Mouse (Mus musculus): ENCODE results near the gene Rps2. TPM values are rescaled to one million over a fixed set of nuclear protein-coding genes. Genes with fewer than 3 reads are reported as not detected.
A peak's percentile ranks its signal among the peaks of the same experiment; 100 is the strongest.

Rps2 gene
- polyA plus RNA-seq, 1 experiment from 2014 or later: 1,497 TPM

GRCm38 (mm10) chr17:24761121-24761520 lies 43.2 kb downstream of the Rps2 start:
- peaks cover 28% of the 10 kb centered on the region for H3K4me1 ChIP-seq
- H3K27ac ChIP-seq: peak overlapping the region; percentile 1; the same call in 1 of the 2 replicates
- no peaks in the 10 kb centered on the region for H3K9me3 ChIP-seq
- WGBS: 17% methylated on average over 5 of the region's 5 CpGs
- no peaks in the 10 kb centered on the region for H3K36me3 ChIP-seq
- no peak overlapping the region for H3K9ac ChIP-seq
- no peaks in the 10 kb centered on the region for H3K27me3 ChIP-seq
- H3K4me3 ChIP-seq: no peak overlapping the region
- peak; percentile 46; the same call in 1 of the 2 replicates for ATAC-seq (ENCODE audit: insufficient number of reproducible peaks, low FRiP score, low TSS enrichment, low read depth)
- no peak overlapping the region for H3K4me2 ChIP-seq

- Histone ChIP-seq H3K4me1 (peaks cover 26% of the 10 kb centered on the region; the same call in 1 of the 2 replicates), H3K27ac (no peak overlapping the region), H3K4me2 (no peak overlapping the region), H3K27me3 (no peaks in the 10 kb centered on the region), H3K9me3 (no peaks in the 10 kb centered on the region), H3K9ac (no peak overlapping the region), H3K4me3 (no peak overlapping the region), H3K36me3 (no peaks in the 10 kb centered on the region)
- no peak for ATAC-seq (ENCODE audit: insufficient number of reproducible peaks, low FRiP score, low TSS enrichment, low read depth)
- WGBS: 39% methylated on average over 21 of the region's 22 CpGs
Measured at GRCm38 (mm10) chr17:24765016-24765905, 47.3 kb downstream of the Rps2 start.

GRCm38 (mm10) chr17:24766266-24766875 lies 48.5 kb downstream of the Rps2 start:
- no peaks in the 10 kb centered on the region for H3K27me3 ChIP-seq
- no peak overlapping the region for H3K27ac ChIP-seq
- ATAC-seq (ENCODE audit: insufficient number of reproducible peaks, low FRiP score, low TSS enrichment, low read depth): no peak
- no peak overlapping the region for H3K9ac ChIP-seq
- no peaks in the 10 kb centered on the region for H3K36me3 ChIP-seq
- H3K4me3 ChIP-seq: no peak overlapping the region
- no peak overlapping the region for H3K4me2 ChIP-seq
- H3K9me3 ChIP-seq: no peaks in the 10 kb centered on the region
- peaks cover 20% of the 10 kb centered on the region; the same call in 1 of the 2 replicates for H3K4me1 ChIP-seq
- 32% methylated on average over 12 of the region's 12 CpGs for WGBS

GRCm38 (mm10) chr17:24769146-24769545 lies 51.2 kb downstream of the Rps2 start:
- Histone ChIP-seq H3K36me3 (no peaks in the 10 kb centered on the region), H3K27me3 (no peaks in the 10 kb centered on the region), H3K4me1 (peaks cover 10% of the 10 kb centered on the region; the same call in 1 of the 2 replicates), H3K27ac (no peak overlapping the region), H3K4me2 (no peak overlapping the region), H3K9ac (no peak overlapping the region), H3K4me3 (no peak overlapping the region), H3K9me3 (no peaks in the 10 kb centered on the region)
- 26% methylated on average over 3 of the region's 3 CpGs for WGBS
- ATAC-seq (ENCODE audit: insufficient number of reproducible peaks, low FRiP score, low TSS enrichment, low read depth): no peak

Other genes starting within 250 kb of the Rps2 start
- 36.3 and 37.5 TPM in 2 replicates for gene E4f1, start 247.8 kb upstream of the Rps2 start, polyA plus RNA-seq (2015; fragmentation: Nextera tagmentation; extraction: Ambion mirVana)
- gene Pgp, start 247.7 kb upstream of the Rps2 start, polyA plus RNA-seq (2015; fragmentation: Nextera tagmentation; extraction: Ambion mirVana): 47.9 and 51.1 TPM in 2 replicates
- gene Bricd5, start 244.2 kb upstream of the Rps2 start, polyA plus RNA-seq (2015; fragmentation: Nextera tagmentation; extraction: Ambion mirVana): not detected in 2 replicates
- 26.2 and 30.5 TPM in 2 replicates for gene Mlst8, start 239.0 kb upstream of the Rps2 start, polyA plus RNA-seq (2015; fragmentation: Nextera tagmentation; extraction: Ambion mirVana)
- 2.8 and 3.0 TPM in 2 replicates for gene Caskin1, start 229.5 kb upstream of the Rps2 start, polyA plus RNA-seq (2015; fragmentation: Nextera tagmentation; extraction: Ambion mirVana)
- 89.8 and 104 TPM in 2 replicates for gene Traf7, start 190.2 kb upstream of the Rps2 start, polyA plus RNA-seq (2015; fragmentation: Nextera tagmentation; extraction: Ambion mirVana)
- gene Rab26, start 183.9 kb upstream of the Rps2 start, polyA plus RNA-seq (2015; fragmentation: Nextera tagmentation; extraction: Ambion mirVana): 3.0 and 3.8 TPM in 2 replicates
- gene Pkd1, start 168.3 kb upstream of the Rps2 start, polyA plus RNA-seq (2015; fragmentation: Nextera tagmentation; extraction: Ambion mirVana): 32.1 and 37.9 TPM in 2 replicates
- 49.9 and 54.0 TPM in 2 replicates for gene Tsc2, start 85.5 kb upstream of the Rps2 start, polyA plus RNA-seq (2015; fragmentation: Nextera tagmentation; extraction: Ambion mirVana)
- 20.9 and 21.3 TPM in 2 replicates for gene Nthl1, start 85.4 kb upstream of the Rps2 start, polyA plus RNA-seq (2015; fragmentation: Nextera tagmentation; extraction: Ambion mirVana)
- 56.5 and 57.7 TPM in 2 replicates for gene Slc9a3r2, start 67.8 kb upstream of the Rps2 start, polyA plus RNA-seq (2015; fragmentation: Nextera tagmentation; extraction: Ambion mirVana)
- not detected in 2 replicates for gene Npw, start 59.7 kb upstream of the Rps2 start, polyA plus RNA-seq (2015; fragmentation: Nextera tagmentation; extraction: Ambion mirVana)
- 21.4 and 22.1 TPM in 2 replicates for gene Zfp598, start 48.4 kb upstream of the Rps2 start, polyA plus RNA-seq (2015; fragmentation: Nextera tagmentation; extraction: Ambion mirVana)
- gene Syngr3, start 28.2 kb upstream of the Rps2 start, polyA plus RNA-seq (2015; fragmentation: Nextera tagmentation; extraction: Ambion mirVana): 3.0 and 3.2 TPM in 2 replicates
- 32.8 and 33.8 TPM in 2 replicates for gene Gfer, start 22.0 kb upstream of the Rps2 start, polyA plus RNA-seq (2015; fragmentation: Nextera tagmentation; extraction: Ambion mirVana)
- 1.8 and 2.9 TPM in 2 replicates for gene Noxo1, start 21.9 kb upstream of the Rps2 start, polyA plus RNA-seq (2015; fragmentation: Nextera tagmentation; extraction: Ambion mirVana)
- 57.3 and 59.0 TPM in 2 replicates for gene Tbl3, start 10.5 kb upstream of the Rps2 start, polyA plus RNA-seq (2015; fragmentation: Nextera tagmentation; extraction: Ambion mirVana)
- 0.29 TPM in 1 of 2 replicates, not detected in the other for gene Rnf151, start 53 bp upstream of the Rps2 start, polyA plus RNA-seq (2015; fragmentation: Nextera tagmentation; extraction: Ambion mirVana)
- 208 and 226 TPM in 2 replicates for gene Ndufb10, start 6.4 kb downstream of the Rps2 start, polyA plus RNA-seq (2015; fragmentation: Nextera tagmentation; extraction: Ambion mirVana)
- gene Rpl3l, start 9.7 kb downstream of the Rps2 start, polyA plus RNA-seq (2015; fragmentation: Nextera tagmentation; extraction: Ambion mirVana): 0.30 TPM in 1 of 2 replicates, not detected in the other
- gene Msrb1, start 18.5 kb downstream of the Rps2 start, polyA plus RNA-seq (2015; fragmentation: Nextera tagmentation; extraction: Ambion mirVana): 25.9 and 26.8 TPM in 2 replicates
- gene Hs3st6, start 34.9 kb downstream of the Rps2 start, polyA plus RNA-seq (2015; fragmentation: Nextera tagmentation; extraction: Ambion mirVana): 5.2 and 5.7 TPM in 2 replicates
- gene Meiob, start 86.2 kb downstream of the Rps2 start, polyA plus RNA-seq (2015; fragmentation: Nextera tagmentation; extraction: Ambion mirVana): not detected in 2 replicates
- 37.7 and 43.3 TPM in 2 replicates for gene Hagh, start 122.0 kb downstream of the Rps2 start, polyA plus RNA-seq (2015; fragmentation: Nextera tagmentation; extraction: Ambion mirVana)
- 19.0 and 19.6 TPM in 2 replicates for gene Fahd1, start 132.2 kb downstream of the Rps2 start, polyA plus RNA-seq (2015; fragmentation: Nextera tagmentation; extraction: Ambion mirVana)
- 0.29 and 0.58 TPM in 2 replicates for gene Igfals, start 147.9 kb downstream of the Rps2 start, polyA plus RNA-seq (2015; fragmentation: Nextera tagmentation; extraction: Ambion mirVana)
- gene Nubp2, start 168.2 kb downstream of the Rps2 start, polyA plus RNA-seq (2015; fragmentation: Nextera tagmentation; extraction: Ambion mirVana): 47.7 and 49.6 TPM in 2 replicates
- gene Spsb3, start 168.5 kb downstream of the Rps2 start, polyA plus RNA-seq (2015; fragmentation: Nextera tagmentation; extraction: Ambion mirVana): 41.7 and 43.7 TPM in 2 replicates
- gene Eme2, start 177.0 kb downstream of the Rps2 start, polyA plus RNA-seq (2015; fragmentation: Nextera tagmentation; extraction: Ambion mirVana): 27.4 and 29.9 TPM in 2 replicates
- gene Mrps34, start 177.0 kb downstream of the Rps2 start, polyA plus RNA-seq (2015; fragmentation: Nextera tagmentation; extraction: Ambion mirVana): 81.9 and 86.9 TPM in 2 replicates
- 31.9 and 36.0 TPM in 2 replicates for gene Nme3, start 178.4 kb downstream of the Rps2 start, polyA plus RNA-seq (2015; fragmentation: Nextera tagmentation; extraction: Ambion mirVana)
- 29.5 and 30.6 TPM in 2 replicates for gene Mapk8ip3, start 218.9 kb downstream of the Rps2 start, polyA plus RNA-seq (2015; fragmentation: Nextera tagmentation; extraction: Ambion mirVana)
- gene Jpt2, start 242.6 kb downstream of the Rps2 start, polyA plus RNA-seq (2015; fragmentation: Nextera tagmentation; extraction: Ambion mirVana): 165 and 170 TPM in 2 replicates